Mouse (Mus musculus) A20 (cell line): ENCODE data around the gene Tmem190.

ENCODE experiments used
- DNase-seq: peaks from one replicate; pipeline ENCODE4 v3.0.0-alpha.2; 2011; ENCODE audit warnings: low read depth, low spot score

The Tmem190 gene

GRCm38 (mm10) chr7:4782759-4783158 lies at the start of gene Tmem190, which contains the start of gene Il11:
TSS of gene Tmem190 (plus strand) at chr7:4782937.
TSS of gene Il11 (minus strand) at chr7:4782859.
- no peak for DNase-seq

GRCm38 (mm10) chr7:4732968-4733392 lies 49.8 kb upstream of the Tmem190 start:
- DNase-seq, result no peak

- no peak for DNase-seq
Measured at GRCm38 (mm10) chr7:4739041-4739543, 43.6 kb upstream of the Tmem190 start.

GRCm38 (mm10) chr7:4739544-4740275 lies 43.0 kb upstream of the Tmem190 start, which contains the start of gene Kmt5c:
TSS of gene Kmt5c (plus strand) at chr7:4740115.
- DNase-seq, result peak; percentile 100

GRCm38 (mm10) chr7:4740309-4740727 lies 42.4 kb upstream of the Tmem190 start:
- no peak for DNase-seq

- DNase-seq, result peak; percentile 69
Measured at GRCm38 (mm10) chr7:4741151-4741550, 41.6 kb upstream of the Tmem190 start.

- DNase-seq, result no peak
Measured at GRCm38 (mm10) chr7:4741672-4742481, 40.9 kb upstream of the Tmem190 start.

GRCm38 (mm10) chr7:4742482-4742819 lies 40.3 kb upstream of the Tmem190 start:
- no peak for DNase-seq

GRCm38 (mm10) chr7:4743354-4743753 lies 39.4 kb upstream of the Tmem190 start:
- DNase-seq, result no peak

- DNase-seq, result no peak
Measured at GRCm38 (mm10) chr7:4744886-4745285, 37.9 kb upstream of the Tmem190 start.

- no peak for DNase-seq
Measured at GRCm38 (mm10) chr7:4746326-4746980, 36.3 kb upstream of the Tmem190 start.

GRCm38 (mm10) chr7:4747156-4747899 lies 35.4 kb upstream of the Tmem190 start:
- no peak for DNase-seq

GRCm38 (mm10) chr7:4748321-4748720 lies 34.4 kb upstream of the Tmem190 start:
- no peak for DNase-seq

- no peak for DNase-seq
Measured at GRCm38 (mm10) chr7:4749169-4749568, 33.6 kb upstream of the Tmem190 start.

- DNase-seq, result no peak
Measured at GRCm38 (mm10) chr7:4751971-4752820, 30.5 kb upstream of the Tmem190 start.

- DNase-seq, result no peak
Measured at GRCm38 (mm10) chr7:4752821-4753570, 29.7 kb upstream of the Tmem190 start, which contains the start of gene Cox6b2. TSS of gene Cox6b2 (minus strand) at chr7:4753094.

- DNase-seq, result no peak
Measured at GRCm38 (mm10) chr7:4759670-4760069, 23.1 kb upstream of the Tmem190 start.

GRCm38 (mm10) chr7:4764946-4765710 lies 17.6 kb upstream of the Tmem190 start:
- no peak for DNase-seq

- DNase-seq, result no peak
Measured at GRCm38 (mm10) chr7:4771202-4771601, 11.5 kb upstream of the Tmem190 start, which contains the start of gene Fam71e2. TSS of gene Fam71e2 (minus strand) at chr7:4771302.
